Mouse (Mus musculus) C2C12 (cell line): ENCODE data around the gene Gm26566. TPM values are rescaled to one million over a fixed set of nuclear protein-coding genes. Genes with fewer than 3 reads are reported as not detected.

Experiments
- H3K27me3 ChIP-seq: one replicate; pipeline ENCODE4 v1.6.1; 2011; ENCODE audit not compliant: control insufficient read depth, insufficient read depth, insufficient read length
- H3K36me3 ChIP-seq: one replicate; pipeline ENCODE4 v1.6.1; 2011; ENCODE audit not compliant: control insufficient read depth, insufficient read depth
- H3K4me3 ChIP-seq: one replicate; pipeline ENCODE4 v1.5.1; 2011; ENCODE audit warnings: mild to moderate bottlenecking, control low read depth; ENCODE audit not compliant: poor library complexity, insufficient read depth, severe bottlenecking
- H3K79me2 ChIP-seq: one replicate; pipeline ENCODE4 v1.6.1; 2011; ENCODE audit not compliant: control insufficient read depth, insufficient read depth
- H3K79me3 ChIP-seq: one replicate; pipeline ENCODE4 v1.6.1; 2011; ENCODE audit warnings: low read depth, control low read depth
- H3ac ChIP-seq: one replicate; pipeline ENCODE3; 2011; ENCODE audit warnings: low read depth; ENCODE audit not compliant: control insufficient read depth, insufficient read length
- CEBPB ChIP-seq: IDR thresholded peaks from one replicate; pipeline ENCODE4 v1.6.1; 2011; ENCODE audit warnings: low read depth, mild to moderate bottlenecking, control low read depth, moderate library complexity
- CTCF ChIP-seq: IDR thresholded peaks from one replicate; pipeline ENCODE4 v1.5.1; 2011; ENCODE audit not compliant: control insufficient read depth, insufficient read depth, insufficient read length
- FOSL1 ChIP-seq: IDR thresholded peaks from one replicate; pipeline ENCODE4 v1.8.0; 2011; ENCODE audit warnings: mild to moderate bottlenecking, low read length; ENCODE audit not compliant: poor library complexity, insufficient read depth, severe bottlenecking
- MAX ChIP-seq: IDR thresholded peaks from one replicate; pipeline ENCODE4 v1.6.1; 2011; ENCODE audit warnings: mild to moderate bottlenecking, control low read depth
- MYOD1 ChIP-seq: IDR thresholded peaks from one replicate; pipeline ENCODE4 v1.6.1; 2011; ENCODE audit warnings: low read depth; ENCODE audit not compliant: control insufficient read depth, insufficient read length
- MYOG ChIP-seq: IDR thresholded peaks from one replicate; pipeline ENCODE4 v1.6.1; 2011; ENCODE audit not compliant: control insufficient read depth, insufficient read length; ENCODE audit errors: extremely low read depth
- USF1 ChIP-seq: IDR thresholded peaks from one replicate; pipeline ENCODE4 v1.6.1; 2011; ENCODE audit warnings: low read depth, mild to moderate bottlenecking, control low read depth, moderate library complexity
- polyA plus RNA-seq: library from polyadenylated mRNA; unstranded; fragments of >200 nt; fragmentation: generic; extraction: Trizol; gene quantifications from one replicate; pipeline ENCODE4 v1.2.1, GENCODE M21; 2012; ENCODE audit warnings: missing spikeins

The Gm26566 gene
- polyA plus RNA-seq, 1 experiment = 1.9 TPM

DNA sequence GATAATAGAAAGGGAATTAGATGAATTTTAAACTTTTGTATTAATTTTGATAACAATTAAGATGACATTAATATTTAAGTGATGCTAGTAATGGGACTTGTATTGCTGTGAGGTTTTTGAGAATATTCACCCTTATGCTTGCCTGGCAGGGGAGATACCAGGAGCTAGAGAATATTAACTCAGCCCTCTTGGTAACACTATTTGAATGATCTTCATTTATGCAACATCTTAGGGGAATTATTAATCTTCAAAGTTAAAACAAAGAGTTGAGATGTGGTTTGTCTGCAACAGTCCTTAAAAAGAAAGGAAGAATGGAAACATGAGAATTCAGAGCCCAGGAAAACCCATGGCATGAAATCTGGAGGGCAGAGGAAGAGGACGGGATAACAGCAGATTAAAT lies 22.3 kb upstream of the Gm26566 start:
- Histone ChIP-seq H3K79me2 (no peaks in the 10 kb centered on the region), H3ac (no peak overlapping the region), H3K79me3 (no peaks in the 10 kb centered on the region), H3K4me3 (no peak overlapping the region), H3K27me3 (peaks cover 3% of the 10 kb centered on the region), H3K36me3 (no peaks in the 10 kb centered on the region)
- TF ChIP-seq CTCF = no peak

DNA sequence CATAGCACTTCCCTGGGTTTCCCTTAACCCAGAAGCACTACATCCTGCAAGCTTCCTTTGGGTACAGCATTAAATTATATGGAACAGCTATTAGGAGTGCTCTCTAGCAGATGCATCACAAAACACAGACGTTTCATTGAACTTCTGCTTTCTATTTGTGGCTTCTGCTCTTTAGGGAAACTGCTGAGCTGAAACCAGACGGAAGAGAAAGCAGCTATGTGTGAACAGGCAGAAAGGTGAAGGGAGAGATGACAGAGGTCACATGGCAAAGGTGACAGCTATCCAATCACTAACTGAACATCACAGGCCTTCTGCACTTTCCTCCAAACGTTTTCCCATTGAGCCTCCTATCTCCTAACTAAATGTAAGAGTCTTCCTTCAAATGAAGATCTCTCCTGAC lies 15.7 kb upstream of the Gm26566 start:
- Histone ChIP-seq H3K36me3 (no peaks in the 10 kb centered on the region), H3K79me2 (no peaks in the 10 kb centered on the region), H3K27me3 (no peaks in the 10 kb centered on the region), H3K4me3 (no peak overlapping the region), H3K79me3 (no peaks in the 10 kb centered on the region), H3ac (no peak overlapping the region)
- no peak for TF ChIP-seq MYOD1
- TF ChIP-seq CTCF = no peak
- no peak for TF ChIP-seq MAX
- TF ChIP-seq MYOG = no peak
- no peak for TF ChIP-seq CEBPB
- TF ChIP-seq USF1 = no peak
- TF ChIP-seq FOSL1 = no peak

DNA sequence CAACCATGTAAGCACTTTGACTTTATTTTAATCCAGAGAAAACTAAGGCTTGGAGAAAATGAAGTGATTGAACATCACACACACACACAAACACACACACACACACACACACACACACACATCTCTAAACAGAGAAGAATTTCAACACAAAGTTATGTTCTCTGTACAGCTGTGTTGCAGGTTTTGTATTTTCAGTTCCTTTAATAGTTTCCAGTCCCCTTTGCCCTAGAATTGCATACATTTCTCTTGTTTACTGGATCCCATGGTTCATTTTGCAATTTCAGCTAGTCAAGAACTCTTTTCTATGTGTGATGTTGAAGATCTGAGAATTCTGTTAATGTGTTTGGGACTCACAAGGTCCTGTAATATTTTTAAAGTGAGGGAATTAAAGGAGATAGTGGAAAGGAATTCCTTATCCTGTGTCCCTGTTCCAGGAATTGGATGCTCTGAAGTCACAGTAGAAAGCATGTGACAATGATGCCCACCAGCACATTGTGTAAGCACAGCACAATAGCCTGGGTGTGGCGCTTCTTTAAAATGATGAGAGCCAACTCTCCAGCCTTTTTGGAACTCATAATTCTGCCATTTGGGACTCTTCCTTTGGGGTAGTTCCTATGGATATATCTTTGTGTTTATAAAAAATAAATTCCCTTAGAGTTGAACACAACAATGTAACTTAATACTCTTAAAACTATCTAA lies 14.3 kb upstream of the Gm26566 start:
- no peaks in the 10 kb centered on the region for H3K27me3 ChIP-seq
- H3K4me3 ChIP-seq = no peak overlapping the region
- no peaks in the 10 kb centered on the region for H3K79me2 ChIP-seq
- no peaks in the 10 kb centered on the region for H3K79me3 ChIP-seq
- no peak for TF ChIP-seq MYOD1
- TF ChIP-seq FOSL1 = no peak
- TF ChIP-seq USF1 = no peak
- no peak for TF ChIP-seq CEBPB
- no peak for TF ChIP-seq CTCF
- no peak for TF ChIP-seq MYOG
- TF ChIP-seq MAX = no peak
- no peaks in the 10 kb centered on the region for H3K36me3 ChIP-seq
- no peak overlapping the region for H3ac ChIP-seq

DNA sequence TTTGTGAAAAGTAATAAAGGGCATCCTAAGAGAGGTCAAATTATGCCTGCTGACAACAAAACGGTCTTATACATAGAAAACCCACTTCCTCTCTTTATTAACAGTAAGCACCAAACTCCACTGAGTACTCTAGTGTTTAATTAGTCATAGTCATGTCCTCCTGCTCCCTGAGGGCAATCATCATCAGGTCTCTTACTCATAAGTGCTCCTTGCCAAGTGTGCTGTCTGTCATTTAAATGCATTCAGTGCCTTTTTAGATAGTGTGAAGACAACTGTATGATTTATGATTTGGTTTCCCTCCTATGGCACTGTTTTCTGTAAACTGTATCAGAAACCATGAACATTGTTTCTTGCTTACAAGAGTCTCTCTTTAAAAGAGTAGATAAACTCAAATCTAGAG lies 7.3 kb upstream of the Gm26566 start:
- TF ChIP-seq FOSL1 = peak; percentile 6
- TF ChIP-seq MYOD1 = peak; percentile 18
- TF ChIP-seq USF1 = no peak
- Histone ChIP-seq H3K79me3 (peaks cover 35% of the 10 kb centered on the region), H3K36me3 (peaks cover 31% of the 10 kb centered on the region), H3K27me3 (no peaks in the 10 kb centered on the region), H3K4me3 (no peak overlapping the region), H3K79me2 (peaks cover 51% of the 10 kb centered on the region), H3ac (no peak overlapping the region)

DNA sequence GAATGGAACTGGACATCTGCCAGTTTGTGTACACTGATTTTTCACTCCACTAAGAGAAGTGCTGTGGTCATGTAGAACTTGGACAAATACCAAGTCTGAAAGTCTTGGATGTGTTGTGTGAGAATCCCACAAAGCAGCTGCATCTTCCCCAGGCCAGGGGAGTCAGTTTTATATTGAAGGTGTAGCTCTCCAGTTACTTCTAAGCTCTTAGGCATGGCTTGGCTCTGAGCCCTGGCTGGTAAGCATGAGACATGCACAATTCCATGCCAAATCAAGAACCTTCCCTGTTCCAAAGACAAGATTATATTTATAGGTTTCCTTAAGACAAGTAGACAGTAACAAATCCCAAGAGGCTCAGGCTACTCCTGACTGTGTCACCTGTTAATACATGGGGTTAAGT lies 6.5 kb upstream of the Gm26566 start:
- TF ChIP-seq FOSL1 = no peak
- no peak for TF ChIP-seq USF1
- no peak for TF ChIP-seq MAX
- TF ChIP-seq CTCF = no peak
- peak; percentile 60 for TF ChIP-seq MYOD1
- no peak overlapping the region for H3ac ChIP-seq
- H3K36me3 ChIP-seq = peaks cover 38% of the 10 kb centered on the region
- H3K79me3 ChIP-seq = peaks cover 42% of the 10 kb centered on the region
- H3K79me2 ChIP-seq = peaks cover 59% of the 10 kb centered on the region
- no peaks in the 10 kb centered on the region for H3K27me3 ChIP-seq
- H3K4me3 ChIP-seq = no peak overlapping the region

DNA sequence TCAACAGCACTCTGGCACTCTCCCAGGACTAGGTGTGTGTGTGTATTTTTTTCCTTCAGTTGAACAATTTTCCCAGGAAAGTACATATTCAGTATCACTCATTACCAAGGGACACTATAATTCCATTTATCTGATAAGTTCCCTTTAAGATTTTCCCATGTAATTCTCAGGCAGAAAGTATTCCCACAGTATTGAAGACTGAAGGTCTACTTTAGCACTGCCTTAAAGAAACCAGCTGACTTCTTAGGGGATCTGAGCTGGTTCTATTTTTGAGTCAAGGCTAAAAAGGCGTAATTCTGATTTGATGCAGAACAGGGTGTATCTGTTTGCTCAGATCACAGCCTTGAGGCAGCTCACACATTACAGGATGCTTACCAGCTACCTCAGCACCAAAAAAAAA lies 2.9 kb upstream of the Gm26566 start:
- peaks cover 51% of the 10 kb centered on the region for H3K36me3 ChIP-seq
- TF ChIP-seq MYOG = no peak
- no peak for TF ChIP-seq FOSL1
- no peak overlapping the region for H3ac ChIP-seq
- no peak overlapping the region for H3K4me3 ChIP-seq
- no peaks in the 10 kb centered on the region for H3K27me3 ChIP-seq
- peaks cover 62% of the 10 kb centered on the region for H3K79me3 ChIP-seq
- H3K79me2 ChIP-seq = peaks cover 70% of the 10 kb centered on the region
